Mouse (Mus musculus) cortical plate, adult 2 months (tissue): ENCODE measurements at regions not wholly inside any gene's neighbourhood (a gene's known extent, or its start where the extent isn't known, plus 50 kb on each side); places are given as distances from the start of the nearest gene placed in this dataset.

Experiments
- CTCF ChIP-seq: fragments of 200-500 bp; IDR thresholded peaks from 2 replicates; pipeline ENCODE4 v1.5.1; 2011; ENCODE audit warnings: mild to moderate bottlenecking, control low read depth, low read length; ENCODE audit not compliant: insufficient read depth; ENCODE audit errors: extremely low read depth
- POLR2A ChIP-seq: fragments of 200-500 bp; IDR thresholded peaks from 2 replicates; pipeline ENCODE4 v1.6.1; 2011; ENCODE audit warnings: mild to moderate bottlenecking, low read length, control low read depth; ENCODE audit not compliant: insufficient read depth; ENCODE audit errors: extremely low read depth

DNA sequence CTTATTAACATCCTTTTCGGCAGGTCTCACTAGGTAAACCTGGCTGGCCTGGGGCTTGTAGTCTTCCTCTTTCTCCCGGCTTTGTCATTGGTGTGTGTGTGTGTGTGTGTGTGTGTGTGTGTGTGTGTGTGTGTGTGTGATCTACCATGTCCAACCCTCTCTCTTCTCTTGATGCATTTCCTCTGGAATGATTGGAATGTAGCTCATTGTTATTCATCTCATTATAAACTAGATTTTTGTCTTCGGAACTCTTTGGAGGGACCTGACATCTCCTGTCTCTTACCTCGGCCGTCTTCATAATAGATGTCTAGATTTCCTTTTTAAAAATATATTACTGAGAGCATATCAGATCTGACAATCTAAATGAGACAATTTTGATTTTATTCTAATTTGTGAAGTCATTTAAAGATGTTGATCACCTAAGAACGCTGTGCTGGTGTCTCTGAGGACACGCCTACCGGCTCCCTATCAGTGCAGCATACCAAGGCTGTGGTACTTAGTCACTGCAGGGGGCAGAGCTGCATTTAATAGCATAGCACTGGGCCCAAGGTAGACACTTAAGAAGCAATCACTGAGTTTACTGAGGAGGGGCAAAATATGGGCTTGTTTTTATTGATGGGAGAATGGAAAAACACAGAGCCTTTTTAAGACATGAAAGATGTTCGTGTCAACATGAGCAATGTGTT, 187.1 kb upstream of the Ctbp2 start:
- TF ChIP-seq CTCF (no peak), POLR2A (no peak)
